Mouse (Mus musculus) embryonic facial prominence, embryonic 13.5 days (tissue): ENCODE results near the gene Tox4. TPM values are rescaled to one million over a fixed set of nuclear protein-coding genes. Genes with fewer than 3 reads are reported as not detected.
"Not testable (repeated sequence)": the region's sequence is repeated elsewhere in the genome, so short reads cannot be mapped to it uniquely, and the experiment has no call there.

Experiments
- ATAC-seq: fragments of 200-750 bp; cut with Nextera tagmentation; 2 replicates; pipeline ENCODE4 v1.8.0; 2017; ENCODE audit warnings: low read depth; ENCODE audit not compliant: insufficient number of reproducible peaks, insufficient read depth, low FRiP score, low TSS enrichment
- H3K27ac ChIP-seq: fragments of 300-500 bp; sonication (generic); 2 replicates; pipeline ENCODE4 v1.5.1; 2015; ENCODE audit warnings: moderate library complexity, mild to moderate bottlenecking, inconsistent platforms
- H3K27me3 ChIP-seq: fragments of 300-500 bp; sonication (generic); 2 replicates; pipeline ENCODE4 v1.6.1; 2015; ENCODE audit warnings: mild to moderate bottlenecking, inconsistent platforms
- H3K36me3 ChIP-seq: fragments of 300-500 bp; sonication (generic); 2 replicates; pipeline ENCODE4 v1.6.1; 2015; ENCODE audit warnings: mild to moderate bottlenecking, inconsistent platforms
- H3K4me1 ChIP-seq: fragments of 300-500 bp; sonication (generic); 2 replicates; pipeline ENCODE4 v1.6.1; 2015; ENCODE audit warnings: inconsistent platforms
- H3K4me2 ChIP-seq: fragments of 300-500 bp; sonication (generic); 2 replicates; pipeline ENCODE4 v1.6.1; 2015; ENCODE audit warnings: moderate library complexity, mild to moderate bottlenecking, inconsistent platforms
- H3K4me3 ChIP-seq: fragments of 300-500 bp; sonication (generic); 2 replicates; pipeline ENCODE4 v1.5.1; 2015; ENCODE audit warnings: mild to moderate bottlenecking, inconsistent platforms
- H3K9ac ChIP-seq: fragments of 300-500 bp; sonication (generic); 2 replicates; pipeline ENCODE4 v1.6.1; 2015; ENCODE audit warnings: mild to moderate bottlenecking, inconsistent platforms
- H3K9me3 ChIP-seq: fragments of 300-500 bp; sonication (generic); 2 replicates; pipeline ENCODE4 v1.6.1; 2016; ENCODE audit warnings: inconsistent platforms
- WGBS: fragments of 180-500 bp; shearing (Covaris S2); methylation state at CpG from one replicate; pipeline ENCODE4 v1.1.7; 2015; ENCODE audit warnings: mixed read lengths; 5-methylcytosine and 5-hydroxymethylcytosine counted together
- polyA plus RNA-seq: library from polyadenylated mRNA; unstranded; fragments of >200 nt; fragmentation: Nextera tagmentation; extraction: Ambion mirVana; gene quantifications from 2 replicates; pipeline ENCODE4 v1.2.1, GENCODE M21; 2015

Gene Tox4
- polyA plus RNA-seq, 1 experiment from 2014 or later = 41.9 TPM

DNA sequence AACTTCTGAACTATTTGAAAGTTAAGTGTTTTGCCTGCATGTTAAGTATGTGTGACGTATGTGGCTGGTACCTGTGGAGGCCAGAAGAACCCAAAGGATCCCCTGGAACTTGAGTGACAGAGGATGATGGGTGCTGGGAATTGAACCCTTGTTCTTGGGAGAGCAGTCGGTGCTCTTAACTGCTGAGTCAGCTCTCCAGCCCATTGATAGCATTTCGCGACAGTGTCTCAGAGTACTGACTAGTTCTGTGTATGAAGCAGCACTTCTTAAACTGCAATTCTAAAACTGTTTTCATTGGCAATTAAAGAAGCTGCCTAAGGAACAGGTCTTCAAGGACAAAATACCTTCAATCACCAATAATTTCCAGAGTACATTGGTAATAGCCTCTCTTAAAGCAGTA is 1.7 kb upstream of the Tox4 start:
- Histone ChIP-seq H3K27ac (no peak overlapping the region), H3K9me3 (no peaks in the 10 kb centered on the region), H3K36me3 (peaks cover 32% of the 10 kb centered on the region), H3K4me3 (no peak overlapping the region), H3K9ac (no peak overlapping the region), H3K27me3 (no peaks in the 10 kb centered on the region), H3K4me2 (no peak overlapping the region), H3K4me1 (peaks cover 13% of the 10 kb centered on the region)
- WGBS = 93% methylated on average over 4 of the region's 4 CpGs
- ATAC-seq = no peak

DNA sequence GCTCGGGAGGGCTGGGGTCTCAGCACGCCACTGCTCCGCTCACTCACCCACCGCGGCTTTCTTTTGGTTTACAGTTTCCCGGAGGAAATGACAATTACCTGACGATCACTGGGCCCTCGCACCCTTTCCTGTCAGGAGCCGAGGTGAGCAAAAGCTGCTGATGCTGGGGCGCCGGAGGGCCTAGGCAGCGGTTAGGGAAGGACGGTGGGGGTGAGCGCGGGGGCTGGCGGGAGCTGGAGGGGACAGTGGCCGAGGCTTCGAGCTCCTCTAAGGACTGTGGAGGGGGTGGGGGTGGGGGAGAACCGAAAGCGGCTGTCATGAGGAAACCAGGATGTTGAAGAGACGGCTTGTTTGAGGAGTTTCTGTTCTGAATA is 788 bp downstream of the Tox4 start:
- Histone ChIP-seq H3K9me3 (no peaks in the 10 kb centered on the region), H3K4me1 (peaks cover 13% of the 10 kb centered on the region), H3K27me3 (no peaks in the 10 kb centered on the region), H3K9ac (peak overlapping the region; percentile 92), H3K36me3 (peaks cover 17% of the 10 kb centered on the region), H3K4me3 (peak overlapping the region; percentile 88), H3K4me2 (peak overlapping the region; percentile 69), H3K27ac (peak overlapping the region; percentile 81)
- ATAC-seq = peak; percentile 27; the same call in 1 of the 2 replicates
- WGBS = under 1% methylated on average over 21 of the region's 21 CpGs

DNA sequence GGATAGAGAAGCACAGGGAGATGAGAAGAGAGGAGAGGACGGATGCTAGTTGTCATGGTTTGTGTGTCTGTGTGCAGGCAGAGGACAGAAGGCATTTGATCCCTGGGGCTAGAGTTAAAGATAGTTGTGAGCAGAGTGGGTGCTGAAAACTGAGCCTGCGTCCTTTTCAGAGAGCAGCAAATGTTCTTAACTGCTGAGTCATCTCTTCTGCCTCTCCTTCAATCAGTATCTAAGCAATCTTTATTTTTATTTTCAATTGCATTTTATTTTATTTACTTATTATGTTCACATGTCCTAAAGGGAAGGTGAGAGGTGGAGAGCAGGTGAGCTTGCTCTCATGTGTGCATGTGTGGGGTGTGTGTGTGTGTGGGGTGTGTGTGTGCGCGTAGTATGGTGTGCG is 4.7 kb downstream of the Tox4 start:
- H3K9me3 ChIP-seq = no peaks in the 10 kb centered on the region
- no peak overlapping the region for H3K4me3 ChIP-seq
- WGBS = 92% methylated on average over 5 of the region's 5 CpGs
- no peaks in the 10 kb centered on the region for H3K27me3 ChIP-seq
- no peak overlapping the region for H3K9ac ChIP-seq
- peaks cover 41% of the 10 kb centered on the region for H3K36me3 ChIP-seq
- no peak overlapping the region for H3K27ac ChIP-seq
- ATAC-seq = no peak
- H3K4me1 ChIP-seq = peaks cover 8% of the 10 kb centered on the region
- no peak overlapping the region for H3K4me2 ChIP-seq

DNA sequence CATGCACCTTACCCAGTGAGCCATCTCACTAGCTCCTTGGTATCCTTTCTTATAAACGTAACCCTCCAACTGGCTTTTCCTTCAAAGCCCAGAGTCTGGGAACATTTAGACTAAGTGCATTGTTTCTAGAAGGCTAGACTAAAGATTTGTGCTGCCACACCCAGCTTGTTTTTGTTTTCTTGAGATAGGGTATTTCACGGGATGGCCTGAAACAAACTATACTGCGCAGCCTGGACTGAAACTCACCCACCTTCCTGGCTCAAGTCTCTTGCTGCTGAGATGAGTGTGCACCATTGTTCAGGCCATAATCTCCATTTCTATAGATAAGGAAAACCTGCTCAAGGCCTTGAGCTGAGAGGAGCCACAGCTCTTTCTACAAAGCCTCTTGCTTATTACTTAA is 5.2 kb downstream of the Tox4 start:
- no peak for ATAC-seq
- peaks cover 8% of the 10 kb centered on the region for H3K4me1 ChIP-seq
- H3K27ac ChIP-seq = no peak overlapping the region
- no peak overlapping the region for H3K9ac ChIP-seq
- no peak overlapping the region for H3K4me3 ChIP-seq
- no peaks in the 10 kb centered on the region for H3K9me3 ChIP-seq
- 91% methylated on average over 3 of the region's 3 CpGs for WGBS
- H3K36me3 ChIP-seq = peaks cover 44% of the 10 kb centered on the region
- no peaks in the 10 kb centered on the region for H3K27me3 ChIP-seq
- no peak overlapping the region for H3K4me2 ChIP-seq

DNA sequence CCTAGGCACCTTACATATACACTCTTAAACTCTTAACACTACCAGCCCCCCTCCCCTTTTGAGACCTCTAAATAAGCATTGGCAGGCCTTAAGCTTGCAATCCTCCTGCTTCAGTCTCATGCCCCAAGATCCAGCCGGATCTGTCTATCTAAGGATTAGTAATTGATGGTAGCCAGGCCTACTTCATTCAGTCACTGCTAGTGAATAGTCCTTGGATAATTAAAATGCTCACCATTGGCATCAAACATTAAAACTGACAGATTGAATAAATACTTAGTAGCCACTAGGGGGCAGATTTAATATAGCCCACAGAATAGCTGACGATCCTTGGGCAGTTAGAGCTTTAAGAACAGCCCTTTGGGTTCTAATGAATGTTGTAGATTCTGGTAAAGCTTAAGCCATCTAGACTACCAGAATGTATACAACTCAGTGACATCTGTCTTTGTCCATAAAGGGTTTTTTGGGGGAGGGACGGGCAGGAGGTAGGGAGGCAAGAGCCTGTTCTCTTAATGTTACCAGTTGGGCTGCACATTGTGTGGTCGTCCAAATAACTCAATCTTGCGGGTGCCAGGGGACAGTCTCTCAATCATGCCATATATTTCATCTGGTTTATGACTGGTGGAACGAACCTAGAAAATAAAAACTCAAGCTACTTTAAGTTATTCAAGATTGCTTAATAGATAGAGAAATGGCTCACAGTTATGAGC is 16.8 kb downstream of the Tox4 start:
- no peak for ATAC-seq

DNA sequence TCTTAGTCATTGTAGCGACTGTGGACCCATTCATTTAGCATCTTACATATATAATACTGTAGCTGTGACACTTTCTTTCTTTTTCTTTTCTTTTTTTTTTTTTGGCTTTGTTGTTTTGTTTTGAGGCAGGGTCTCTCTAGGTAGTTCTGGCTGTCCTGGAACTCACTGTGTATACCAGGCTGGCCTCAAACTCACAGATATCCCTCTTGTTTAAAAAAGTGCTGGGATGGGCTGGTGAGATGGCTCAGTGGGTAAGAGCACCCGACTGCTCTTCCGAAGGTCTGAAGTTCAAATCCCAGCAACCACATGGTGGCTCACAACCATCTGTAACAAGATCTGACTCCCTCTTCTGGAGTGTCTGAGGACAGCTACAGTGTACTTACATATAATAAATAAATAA is 24.6 kb downstream of the Tox4 start:
- not testable (repeated sequence) for ATAC-seq, H3K4me1 ChIP-seq, H3K27ac ChIP-seq, H3K9ac ChIP-seq, H3K27me3 ChIP-seq, H3K9me3 ChIP-seq
- Histone ChIP-seq H3K4me2 (peak overlapping the region; percentile 76; the same call in 1 of the 2 replicates), H3K4me3 (peak overlapping the region; percentile 72; the same call in 1 of the 2 replicates), H3K36me3 (peaks cover 18% of the 10 kb centered on the region)
- 84% methylated on average over 3 of the region's 3 CpGs for WGBS

More for the DNA sequence above, 16.8 kb downstream of the Tox4 start:
- H3K4me1 ChIP-seq = no peaks in the 10 kb centered on the region
- no peaks in the 10 kb centered on the region for H3K27me3 ChIP-seq
- H3K36me3 ChIP-seq = peaks cover 86% of the 10 kb centered on the region
- H3K27ac ChIP-seq = no peak overlapping the region
- no peak overlapping the region for H3K4me3 ChIP-seq
- no peak overlapping the region for H3K9ac ChIP-seq
- 73% methylated on average over 6 of the region's 6 CpGs for WGBS
- no peaks in the 10 kb centered on the region for H3K9me3 ChIP-seq
- no peak overlapping the region for H3K4me2 ChIP-seq

DNA sequence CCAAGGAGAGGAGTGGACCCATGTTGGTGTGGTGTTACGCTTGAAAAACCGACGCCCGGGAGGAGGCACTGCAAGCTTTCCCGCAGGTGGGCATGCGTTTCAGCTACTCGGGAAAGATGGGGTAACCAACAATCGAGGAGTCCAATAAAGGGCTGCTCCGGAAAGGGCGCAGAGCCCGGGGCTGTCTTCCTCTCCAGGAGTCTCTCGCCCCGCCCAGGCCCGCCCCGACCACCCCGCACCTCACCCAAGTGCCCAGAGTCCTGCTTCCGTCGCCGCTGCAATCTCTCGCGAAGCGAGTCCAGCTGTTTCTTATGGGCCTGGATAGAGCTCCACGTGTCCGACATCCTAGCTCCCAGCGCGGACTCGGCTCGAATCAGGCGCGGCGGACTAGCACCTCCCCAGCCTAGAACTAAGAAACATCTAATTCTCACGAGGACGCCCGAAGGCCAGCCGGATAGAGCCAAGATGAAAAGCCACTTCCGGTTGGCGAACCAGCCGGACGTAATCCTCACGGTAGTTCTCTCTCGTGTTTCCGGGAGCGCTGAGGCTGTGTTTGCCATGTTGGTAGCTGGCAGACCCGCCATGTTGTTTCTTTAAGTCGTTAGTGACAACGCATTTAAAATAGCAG is 25.8 kb downstream of the Tox4 start, which contains the start of gene Mettl3:
Gene Mettl3 (minus strand): TSS at position 485 of the 628 bp plus-strand sequence.
- peak within 1 kb of the TSS; percentile 81 for H3K9ac ChIP-seq
- under 1% methylated on average over 45 of the region's 46 CpGs for WGBS

DNA sequence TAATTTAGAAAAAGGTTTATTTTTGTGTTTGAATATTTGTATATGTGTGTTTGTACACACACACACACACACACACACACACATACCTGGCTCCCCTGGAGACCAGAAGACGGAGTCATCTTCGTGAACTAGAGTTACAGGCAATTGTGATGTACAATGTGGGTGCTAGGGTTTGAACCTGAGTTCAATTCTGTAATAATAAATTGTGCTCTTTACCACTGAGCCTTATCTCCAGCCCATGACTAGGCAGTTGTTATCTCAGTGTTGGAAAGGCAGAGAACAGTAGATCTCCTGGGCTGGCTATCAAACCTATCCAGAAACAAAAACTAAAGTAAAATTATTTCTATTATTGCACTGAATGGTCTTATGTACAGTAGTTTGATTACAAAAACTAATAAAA is 27.2 kb downstream of the Tox4 start:
- no peak overlapping the region for H3K27ac ChIP-seq
- no peak for ATAC-seq
- H3K4me3 ChIP-seq = no peak overlapping the region
- no peak overlapping the region for H3K9ac ChIP-seq
- H3K4me2 ChIP-seq = no peak overlapping the region
- H3K36me3 ChIP-seq = peaks cover 25% of the 10 kb centered on the region
- WGBS = 96% methylated on average over 2 of the region's 2 CpGs
- peaks cover 7% of the 10 kb centered on the region; the same call in 1 of the 2 replicates for H3K4me1 ChIP-seq
- H3K27me3 ChIP-seq = no peaks in the 10 kb centered on the region
- H3K9me3 ChIP-seq = no peaks in the 10 kb centered on the region

More for the DNA sequence above, 25.8 kb downstream of the Tox4 start, which contains the start of gene Mettl3:
- peak; percentile 91 for ATAC-seq
- H3K36me3 ChIP-seq = peaks cover 20% of the 10 kb centered on the region
- peak within 1 kb of the TSS; percentile 96 for H3K27ac ChIP-seq
- H3K4me3 ChIP-seq = peak within 1 kb of the TSS; percentile 72
- H3K9me3 ChIP-seq = no peaks in the 10 kb centered on the region
- H3K27me3 ChIP-seq = no peaks in the 10 kb centered on the region
- peak within 1 kb of the TSS; percentile 76 for H3K4me2 ChIP-seq
- peaks cover 7% of the 10 kb centered on the region; the same call in 1 of the 2 replicates for H3K4me1 ChIP-seq

DNA sequence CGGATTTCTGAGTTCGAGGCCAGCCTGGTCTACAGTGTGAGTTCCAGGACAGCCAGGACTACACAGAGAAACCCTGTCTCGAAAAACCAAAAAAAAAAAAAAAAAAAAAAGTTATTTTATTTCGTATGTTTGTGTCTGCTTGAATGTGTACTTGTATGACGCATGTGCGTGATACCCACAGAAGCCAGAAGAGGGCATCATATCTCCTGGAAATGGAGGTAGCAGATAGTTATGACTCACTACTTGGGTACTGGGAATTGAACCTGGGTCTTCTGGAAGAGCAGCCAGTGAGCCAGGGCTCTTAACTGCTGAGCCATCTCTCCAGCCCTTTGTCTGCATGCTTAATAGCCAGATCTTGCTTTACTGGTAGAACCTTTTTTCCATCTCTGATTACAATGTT is 31.4 kb downstream of the Tox4 start:
- Histone ChIP-seq H3K36me3 (peaks cover 63% of the 10 kb centered on the region), H3K4me1 (peaks cover 34% of the 10 kb centered on the region)
- H3K9me3 ChIP-seq, H3K27me3 ChIP-seq, H3K27ac ChIP-seq, H3K4me2 ChIP-seq, H3K9ac ChIP-seq, H3K4me3 ChIP-seq, ATAC-seq: not testable (repeated sequence)
- 94% methylated on average over 6 of the region's 6 CpGs for WGBS

DNA sequence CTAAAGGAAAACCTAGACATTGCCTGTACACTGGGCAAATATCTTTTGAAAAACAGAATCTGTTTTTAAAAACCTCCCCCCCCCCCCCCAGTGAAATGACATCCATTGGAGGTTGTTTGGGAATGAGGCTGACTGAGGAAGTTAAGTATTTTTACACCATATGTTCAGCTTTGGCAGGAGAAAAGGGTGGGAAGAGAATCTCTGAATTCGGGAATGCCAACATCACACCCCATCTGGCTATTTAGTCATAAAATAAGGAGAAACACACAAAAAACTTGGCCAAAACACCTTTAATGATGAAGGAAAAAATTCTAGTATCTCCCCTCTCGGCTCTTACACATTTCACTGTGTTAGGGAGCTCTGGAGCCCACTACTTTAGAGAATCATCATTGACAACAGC is 32.0 kb downstream of the Tox4 start:
- H3K27me3 ChIP-seq = no peaks in the 10 kb centered on the region
- H3K4me1 ChIP-seq = peaks cover 35% of the 10 kb centered on the region
- H3K9ac ChIP-seq = no peak overlapping the region
- WGBS = 87% methylated on average over 2 of the region's 2 CpGs
- no peak for ATAC-seq
- H3K4me2 ChIP-seq = no peak overlapping the region
- no peaks in the 10 kb centered on the region for H3K9me3 ChIP-seq
- no peak overlapping the region for H3K27ac ChIP-seq
- peaks cover 63% of the 10 kb centered on the region for H3K36me3 ChIP-seq
- H3K4me3 ChIP-seq = no peak overlapping the region

DNA sequence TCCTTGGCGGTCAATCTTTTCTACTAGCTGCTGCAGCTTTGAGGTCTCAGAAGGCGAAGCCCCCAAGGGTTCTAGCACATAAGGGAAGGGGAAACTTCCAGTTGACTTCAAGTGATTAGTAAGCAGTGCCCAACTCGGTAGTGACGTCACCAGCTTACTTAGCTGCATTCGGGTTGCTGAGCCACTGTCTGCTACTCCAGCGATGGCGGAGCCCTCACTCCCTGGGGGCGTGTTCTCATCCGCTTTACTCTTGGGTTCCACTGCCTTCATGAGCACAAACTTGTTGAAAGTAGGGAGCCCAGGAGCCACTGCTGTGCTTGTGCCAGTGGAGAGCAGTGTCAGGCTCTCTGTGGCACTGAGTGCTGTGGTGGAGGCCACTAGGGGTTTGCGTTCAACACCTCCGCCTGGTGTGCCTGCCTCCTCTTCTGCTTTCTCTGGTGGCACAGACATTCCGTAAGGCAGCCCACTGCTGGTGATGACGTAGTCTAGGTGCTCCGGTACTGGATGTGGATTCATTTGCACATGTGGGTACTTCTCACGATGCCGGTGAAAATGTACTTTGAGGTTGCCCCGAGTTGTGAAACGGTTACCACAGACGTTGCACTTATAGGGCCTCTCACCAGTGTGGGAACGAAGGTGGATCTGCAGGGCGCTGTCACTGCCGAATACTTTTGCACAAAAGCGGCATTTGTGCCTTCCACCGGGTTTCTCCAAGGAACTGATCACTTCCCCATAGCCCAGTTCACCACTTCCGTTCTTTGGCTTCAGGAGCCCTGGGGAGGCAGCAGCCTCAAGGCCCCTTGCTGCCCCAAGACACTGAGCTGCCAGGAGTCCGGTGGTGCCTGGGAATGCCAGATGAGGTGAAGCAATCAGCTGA is 35.2 kb downstream of the Tox4 start:
- Histone ChIP-seq H3K4me1 (peaks cover 41% of the 10 kb centered on the region), H3K27me3 (no peaks in the 10 kb centered on the region), H3K4me2 (peak overlapping the region; percentile 87), H3K27ac (no peak overlapping the region), H3K9me3 (no peaks in the 10 kb centered on the region), H3K36me3 (peaks cover 55% of the 10 kb centered on the region), H3K9ac (peak overlapping the region; percentile 94), H3K4me3 (peak overlapping the region; percentile 82)
- ATAC-seq = no peak
- WGBS = 87% methylated on average over 26 of the region's 26 CpGs
